Mouse (Mus musculus) small intestine, adult 2 months (tissue): ENCODE measurements at regions not wholly inside any gene's neighbourhood (a gene's known extent, or its start where the extent isn't known, plus 50 kb on each side); places are given as distances from the start of the nearest gene placed in this dataset.

Experiments used
- H3K27ac ChIP-seq: fragments of 200-500 bp; 2 replicates; pipeline ENCODE4 v1.5.1; 2012; ENCODE audit warnings: low read depth, low read length, control low read depth, inconsistent platforms; ENCODE audit not compliant: insufficient read depth
- H3K27me3 ChIP-seq: fragments of 200-500 bp; 2 replicates; pipeline ENCODE4 v1.6.1; 2012; ENCODE audit warnings: mild to moderate bottlenecking, moderate library complexity, low read length, inconsistent platforms; ENCODE audit not compliant: control insufficient read depth, insufficient read depth
- H3K36me3 ChIP-seq: fragments of 200-500 bp; 2 replicates; pipeline ENCODE4 v1.6.1; 2012; ENCODE audit warnings: mild to moderate bottlenecking, low read length, control low read depth, inconsistent platforms; ENCODE audit not compliant: control insufficient read depth, insufficient read depth
- H3K4me1 ChIP-seq: fragments of 200-500 bp; 2 replicates; pipeline ENCODE4 v1.6.1; 2012; ENCODE audit warnings: low read length, inconsistent platforms, mixed read lengths; ENCODE audit not compliant: control insufficient read depth, insufficient read depth, insufficient read length
- H3K4me3 ChIP-seq: fragments of 200-500 bp; 2 replicates; pipeline ENCODE4 v1.5.1; 2012; ENCODE audit warnings: low read depth, mild to moderate bottlenecking, control low read depth, inconsistent platforms, low read length, moderate library complexity
- CTCF ChIP-seq: fragments of 200-500 bp; IDR thresholded peaks from 2 replicates; pipeline ENCODE4 v1.5.1; 2012; ENCODE audit warnings: low read depth, mild to moderate bottlenecking, control low read depth, inconsistent platforms, low read length, moderate library complexity, mixed read lengths; ENCODE audit not compliant: insufficient replicate concordance, insufficient read length; ENCODE audit errors: extremely low read depth
- POLR2A ChIP-seq: fragments of 200-500 bp; IDR thresholded peaks from 2 replicates; pipeline ENCODE4 v1.6.1; 2012; ENCODE audit warnings: low read depth, mild to moderate bottlenecking, control low read depth, inconsistent platforms, low read length, moderate library complexity
- WGBS: fragments of 180-500 bp; shearing (Covaris S2); methylation state at CpG from one replicate; pipeline ENCODE4 v1.1.7; 2018; 5-methylcytosine and 5-hydroxymethylcytosine counted together

DNA sequence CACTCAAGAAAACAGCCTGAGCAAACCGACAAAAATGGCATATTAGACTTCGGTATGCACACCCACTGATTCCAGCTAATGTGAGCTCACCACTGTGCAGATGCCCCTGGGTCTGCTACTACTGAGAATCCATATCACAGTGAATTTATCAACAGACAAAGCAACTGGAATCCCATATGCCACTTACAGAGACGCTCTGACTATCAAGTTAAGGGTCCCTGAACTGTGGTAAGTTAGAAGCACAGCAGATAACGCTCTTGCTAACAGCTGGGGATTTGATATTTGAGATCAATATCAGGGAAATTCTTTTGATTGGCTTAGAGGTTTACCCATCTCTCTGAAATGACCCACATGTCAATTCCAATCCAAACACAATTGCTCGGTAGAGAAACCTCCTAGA lies 205.0 kb downstream of the Parm1 start:
- Histone ChIP-seq H3K4me3 (no peak overlapping the region), H3K27me3 (no peaks in the 10 kb centered on the region), H3K36me3 (no peaks in the 10 kb centered on the region), H3K27ac (no peak overlapping the region), H3K4me1 (peaks cover 8% of the 10 kb centered on the region; the same call in 1 of the 2 replicates)
- WGBS = 87% methylated on average over 5 of the region's 5 CpGs
- TF ChIP-seq CTCF = no peak

DNA sequence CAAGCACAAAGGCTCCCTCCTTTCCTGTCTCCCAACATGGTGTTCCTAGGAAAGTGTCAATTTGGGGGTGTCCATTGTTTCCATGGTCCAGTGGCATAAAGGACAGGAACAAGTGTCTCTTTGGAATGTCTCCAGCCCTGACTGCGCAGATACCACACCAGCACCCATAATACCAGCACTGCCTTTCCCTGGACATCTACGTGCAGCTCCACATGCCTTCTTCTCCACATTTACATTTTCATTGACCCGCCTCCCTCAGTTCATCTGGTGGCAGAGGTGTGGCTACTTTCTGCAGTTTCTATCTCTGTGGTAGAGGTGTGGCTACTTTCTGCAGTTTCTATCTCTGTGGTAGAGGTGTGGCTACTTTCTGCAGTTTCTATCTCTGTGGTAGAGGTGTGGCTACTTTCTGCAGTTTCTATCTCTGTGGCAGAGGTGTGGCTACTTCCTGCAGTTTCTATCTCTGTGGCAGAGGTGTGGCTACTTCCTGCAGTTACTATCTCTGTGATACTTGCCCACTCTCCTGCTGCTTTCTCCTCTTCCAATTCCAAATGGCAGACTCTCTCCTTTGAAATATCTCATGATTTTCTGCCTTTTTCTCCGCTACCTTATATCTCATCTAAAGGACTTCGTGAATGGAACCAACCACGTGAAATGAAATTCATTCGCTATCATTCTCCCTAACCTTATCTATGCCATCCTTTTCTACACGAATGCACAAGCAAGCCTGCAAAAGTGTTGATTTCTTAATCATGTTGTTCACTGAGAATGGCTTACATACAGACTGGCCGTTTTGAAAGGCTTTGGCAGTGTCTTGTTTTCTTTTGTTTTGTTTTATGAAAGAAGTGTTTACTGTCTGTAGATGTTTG lies 204.0 kb downstream of the Parm1 start:
- Histone ChIP-seq H3K4me1 (peaks cover 8% of the 10 kb centered on the region; the same call in 1 of the 2 replicates), H3K36me3 (no peaks in the 10 kb centered on the region), H3K27me3 (no peaks in the 10 kb centered on the region), H3K27ac (0 out of 2 replicates have a peak overlapping the region, but pooled peaks have one; percentile 16), H3K4me3 (no peak overlapping the region)
- no peak for TF ChIP-seq POLR2A
- no peak for TF ChIP-seq CTCF
- 65% methylated on average over 9 of the region's 9 CpGs for WGBS

GRCm38 (mm10) chr5:91713020-91713419 lies 195.6 kb downstream of the Parm1 start:
- no peak overlapping the region for H3K4me3 ChIP-seq
- no peaks in the 10 kb centered on the region for H3K4me1 ChIP-seq
- H3K27ac ChIP-seq = no peak overlapping the region
- no peaks in the 10 kb centered on the region for H3K36me3 ChIP-seq
- 39% methylated on average over 8 of the region's 8 CpGs for WGBS
- TF ChIP-seq POLR2A = no peak
- TF ChIP-seq CTCF = no peak
- no peaks in the 10 kb centered on the region for H3K27me3 ChIP-seq

- H3K27ac ChIP-seq = no peak overlapping the region
- no peaks in the 10 kb centered on the region for H3K27me3 ChIP-seq
- WGBS = 81% methylated on average over 1 of the region's 1 CpGs
- TF ChIP-seq CTCF (no peak), POLR2A (no peak)
- H3K4me3 ChIP-seq = no peak overlapping the region
- no peaks in the 10 kb centered on the region for H3K36me3 ChIP-seq
- no peaks in the 10 kb centered on the region for H3K4me1 ChIP-seq
These were observed 192.3 kb downstream of the Parm1 start for GRCm38 (mm10) chr5:91709494-91710286.

- 69% methylated on average over 6 of the region's 6 CpGs for WGBS
- Histone ChIP-seq H3K4me3 (no peak overlapping the region), H3K27me3 (no peaks in the 10 kb centered on the region), H3K27ac (no peak overlapping the region), H3K36me3 (no peaks in the 10 kb centered on the region), H3K4me1 (peaks cover 2% of the 10 kb centered on the region; the same call in 1 of the 2 replicates)
- TF ChIP-seq POLR2A (no peak), CTCF (no peak)
These were observed 190.7 kb downstream of the Parm1 start for GRCm38 (mm10) chr5:91708149-91708548.

DNA sequence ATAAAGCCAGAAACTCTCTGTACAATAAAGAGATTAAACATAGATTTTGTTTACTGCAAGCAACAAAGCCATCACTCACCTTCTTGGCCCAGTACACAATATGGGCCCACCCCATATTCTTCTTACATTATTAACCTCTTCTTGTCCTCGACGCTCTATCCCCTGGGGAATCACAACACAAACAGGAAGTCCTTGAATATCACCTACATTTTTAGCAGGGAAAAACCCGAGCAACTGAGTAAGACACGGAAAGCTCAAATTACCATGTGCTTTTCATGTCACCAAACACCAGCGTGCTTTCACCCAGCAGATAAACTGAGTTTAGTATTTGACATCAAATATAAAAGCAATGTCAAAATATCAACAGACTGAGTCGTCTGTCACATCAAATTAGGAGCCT lies 179.7 kb downstream of the Parm1 start:
- Histone ChIP-seq H3K36me3 (no peaks in the 10 kb centered on the region), H3K27me3 (no peaks in the 10 kb centered on the region), H3K4me1 (no peaks in the 10 kb centered on the region), H3K27ac (no peak overlapping the region), H3K4me3 (no peak overlapping the region)
- WGBS = 75% methylated on average over 6 of the region's 6 CpGs
- TF ChIP-seq CTCF (no peak), POLR2A (no peak)

- TF ChIP-seq CTCF = no peak
- no peak for TF ChIP-seq POLR2A
- H3K4me1 ChIP-seq = no peaks in the 10 kb centered on the region
- H3K27me3 ChIP-seq = no peaks in the 10 kb centered on the region
- H3K27ac ChIP-seq = no peak overlapping the region
- no peaks in the 10 kb centered on the region for H3K36me3 ChIP-seq
- no peak overlapping the region for H3K4me3 ChIP-seq
- 84% methylated on average over 6 of the region's 6 CpGs for WGBS
These were observed 179.1 kb downstream of the Parm1 start for GRCm38 (mm10) chr5:91696532-91696931.
